Mouse (Mus musculus) MEL (cell line): ENCODE data around the gene Bcl2l1. TPM values are rescaled to one million over a fixed set of nuclear protein-coding genes. Genes with fewer than 3 reads are reported as not detected.
A peak's percentile ranks its signal among the peaks of the same experiment; 100 is the strongest.

ENCODE experiments used
- DNase-seq: peaks from one replicate; pipeline ENCODE4 v3.0.0; 2011; ENCODE audit warnings: low read depth, low spot score
- H3K27ac ChIP-seq: 2 replicates; pipeline ENCODE4 v1.5.1; 2012; ENCODE audit warnings: low read depth, mild to moderate bottlenecking, control low read depth, low read length, moderate library complexity; ENCODE audit not compliant: control insufficient read depth
- H3K27me3 ChIP-seq, 2 experiments: fragments of 150-350 bp in 1 of 2; sonication (generic) in 1 of 2; 2 replicates each; pipeline ENCODE4 v1.6.1; 2012; ENCODE audit warnings: low read length in 2 of 2, mild to moderate bottlenecking in 2 of 2, improper control_type of control experiment in 1 of 2, moderate library complexity in 1 of 2; ENCODE audit not compliant: insufficient read depth in 2 of 2, control insufficient read depth in 1 of 2
- H3K36me3 ChIP-seq, 2 experiments: 2 replicates each; pipeline ENCODE4 v1.6.1; 2012 to 2014; ENCODE audit warnings: low read length in 2 of 2, improper control_type of control experiment in 1 of 2, inconsistent platforms in 1 of 2, mild to moderate bottlenecking in 1 of 2; ENCODE audit not compliant: insufficient read depth in 2 of 2, control insufficient read depth in 1 of 2
- H3K4me1 ChIP-seq, 2 experiments: fragments of 150-350 bp in 1 of 2; sonication (generic) in 1 of 2; 2 replicates each; pipeline ENCODE4 v1.6.1; 2012; ENCODE audit warnings: low read length in 2 of 2, improper control_type of control experiment in 1 of 2, mild to moderate bottlenecking in 1 of 2; ENCODE audit not compliant: insufficient read depth in 2 of 2, control insufficient read depth in 1 of 2
- H3K4me3 ChIP-seq, 2 experiments: fragments of 150-350 bp in 1 of 2; sonication (generic) in 1 of 2; 2 replicates each; pipeline ENCODE4 v1.5.1; 2012; ENCODE audit warnings: low read depth in 2 of 2, low read length in 2 of 2, mild to moderate bottlenecking in 2 of 2, moderate library complexity in 2 of 2, control low read depth in 1 of 2, improper control_type of control experiment in 1 of 2; ENCODE audit not compliant: control insufficient read depth in 1 of 2, insufficient read depth in 1 of 2
- H3K79me2 ChIP-seq: 2 replicates; pipeline ENCODE4 v1.6.1; 2012; ENCODE audit warnings: mild to moderate bottlenecking, low read length, moderate library complexity; ENCODE audit not compliant: control insufficient read depth, poor library complexity, insufficient read depth
- H3K9ac ChIP-seq: 2 replicates; pipeline ENCODE4 v1.6.1; 2012; ENCODE audit warnings: low read depth, mild to moderate bottlenecking, control low read depth, low read length, moderate library complexity; ENCODE audit not compliant: control insufficient read depth, poor library complexity, severe bottlenecking
- H3K9me3 ChIP-seq: fragments of 150-350 bp; sonication (generic); replicated peaks from 2 replicates; pipeline ENCODE4 v1.6.1; 2012; ENCODE audit warnings: mild to moderate bottlenecking, low read length, improper control_type of control experiment, moderate library complexity; ENCODE audit not compliant: insufficient read depth
- BHLHE40 ChIP-seq: IDR thresholded peaks from 2 replicates; pipeline ENCODE4 v1.6.1; 2012; ENCODE audit warnings: low read depth, mild to moderate bottlenecking, inconsistent platforms, low read length, improper control_type of control experiment, borderline replicate concordance
- CHD2 ChIP-seq: IDR thresholded peaks from 2 replicates; pipeline ENCODE4 v1.6.1; 2011; ENCODE audit warnings: low read length, improper control_type of control experiment
- E2F4 ChIP-seq: IDR thresholded peaks from 2 replicates; pipeline ENCODE4 v1.6.1; 2011; ENCODE audit warnings: low read depth, low read length, improper control_type of control experiment, borderline replicate concordance
- ELF1 ChIP-seq: IDR thresholded peaks from 2 replicates; pipeline ENCODE4 v1.6.1; 2014; ENCODE audit warnings: low read depth, mild to moderate bottlenecking, inconsistent platforms, low read length, improper control_type of control experiment, moderate library complexity
- EP300 ChIP-seq, 2 experiments: IDR thresholded peaks; 2 replicates each; pipeline ENCODE4 v1.6.1; 2011; ENCODE audit warnings: improper control_type of control experiment in 2 of 2, low read length in 2 of 2, low read depth in 1 of 2, mild to moderate bottlenecking in 1 of 2
- ETS1 ChIP-seq: IDR thresholded peaks from 2 replicates; pipeline ENCODE4 v1.6.1; 2012; ENCODE audit warnings: low read depth, mild to moderate bottlenecking, inconsistent platforms, low read length, improper control_type of control experiment, moderate library complexity
- GABPA ChIP-seq: IDR thresholded peaks from 2 replicates; pipeline ENCODE4 v1.6.1; 2012; ENCODE audit warnings: low read depth, mild to moderate bottlenecking, inconsistent platforms, low read length, improper control_type of control experiment, moderate library complexity
- GATA1 ChIP-seq: IDR thresholded peaks from 2 replicates; pipeline ENCODE4 v1.6.1; 2011; ENCODE audit warnings: low read depth, low read length, improper control_type of control experiment
- JUND ChIP-seq: IDR thresholded peaks from 2 replicates; pipeline ENCODE4 v1.6.1; 2011; ENCODE audit warnings: low read depth, mild to moderate bottlenecking, improper control_type of control experiment, low read length
- MAFK ChIP-seq: IDR thresholded peaks from 2 replicates; pipeline ENCODE4 v1.6.1; 2011; ENCODE audit warnings: low read depth, mild to moderate bottlenecking, low read length, improper control_type of control experiment, borderline replicate concordance
- MAX ChIP-seq: IDR thresholded peaks from 2 replicates; pipeline ENCODE4 v1.6.1; 2011; ENCODE audit warnings: low read length, improper control_type of control experiment
- MAZ ChIP-seq: IDR thresholded peaks from 2 replicates; pipeline ENCODE4 v1.6.1; 2012; ENCODE audit warnings: low read depth, mild to moderate bottlenecking, inconsistent platforms, low read length, improper control_type of control experiment
- MEF2A ChIP-seq: IDR thresholded peaks from 2 replicates; pipeline ENCODE4 v1.6.1; 2014; ENCODE audit warnings: low read depth, mild to moderate bottlenecking, inconsistent platforms, low read length, improper control_type of control experiment; ENCODE audit not compliant: poor library complexity, insufficient replicate concordance, severe bottlenecking; ENCODE audit errors: extremely low read depth
- MXI1 ChIP-seq: IDR thresholded peaks from 2 replicates; pipeline ENCODE4 v1.6.1; 2011; ENCODE audit warnings: mild to moderate bottlenecking, low read depth, low read length, improper control_type of control experiment
- MYB ChIP-seq: IDR thresholded peaks from 2 replicates; pipeline ENCODE4 v1.6.1; 2011; ENCODE audit warnings: mild to moderate bottlenecking, low read depth, low read length, improper control_type of control experiment
- MYC ChIP-seq: IDR thresholded peaks from 2 replicates; pipeline ENCODE4 v1.6.1; 2011; ENCODE audit warnings: low read depth, mild to moderate bottlenecking, low read length, improper control_type of control experiment, moderate library complexity
- NELFE ChIP-seq: IDR thresholded peaks from 2 replicates; pipeline ENCODE4 v1.6.1; 2011; ENCODE audit warnings: low read depth, low read length, improper control_type of control experiment
- POLR2AphosphoS5 ChIP-seq: IDR thresholded peaks from 2 replicates; pipeline ENCODE4 v1.6.1; 2012; ENCODE audit warnings: low read depth, borderline replicate concordance, mild to moderate bottlenecking, inconsistent platforms, low read length, moderate library complexity, mixed read lengths
- RAD21 ChIP-seq: IDR thresholded peaks from 2 replicates; pipeline ENCODE4 v1.6.1; 2011; ENCODE audit warnings: mild to moderate bottlenecking, low read depth, low read length, improper control_type of control experiment
- TBP ChIP-seq: IDR thresholded peaks from 2 replicates; pipeline ENCODE4 v1.8.0; 2011; ENCODE audit warnings: low read depth, low read length, improper control_type of control experiment
- ZC3H11A ChIP-seq: IDR thresholded peaks from 2 replicates; pipeline ENCODE4 v1.6.1; 2012; ENCODE audit warnings: low read depth, mild to moderate bottlenecking, inconsistent platforms, low read length, improper control_type of control experiment
- ZKSCAN1 ChIP-seq: IDR thresholded peaks from 2 replicates; pipeline ENCODE4 v1.6.1; 2012; ENCODE audit warnings: low read depth, mild to moderate bottlenecking, inconsistent platforms, low read length, improper control_type of control experiment, moderate library complexity
- ZMIZ1 ChIP-seq: IDR thresholded peaks from 2 replicates; pipeline ENCODE4 v1.6.1; 2012; ENCODE audit warnings: low read depth, mild to moderate bottlenecking, inconsistent platforms, low read length, improper control_type of control experiment, moderate library complexity
- ZNF384 ChIP-seq: IDR thresholded peaks from 2 replicates; pipeline ENCODE4 v1.6.1; 2012; ENCODE audit warnings: low read depth, mild to moderate bottlenecking, inconsistent platforms, low read length, improper control_type of control experiment
- polyA plus RNA-seq, 2 experiments: library from polyadenylated mRNA; stranded (reverse) in 1 of 2; unstranded in 1 of 2; fragments of >175 nt in 1 of 2; fragments of >200 nt in 1 of 2; gene quantifications; 2 replicates each; pipeline versions ENCODE4 v1.2.1 to v1.2.4; 2012; ENCODE audit warnings: low replicate concordance in 2 of 2, low read depth in 1 of 2; ENCODE audit not compliant: insufficient read length in 2 of 2, insufficient read depth in 1 of 2, missing spikeins in 1 of 2
- total RNA-seq: library from RNA; depleted of rRNA; stranded (reverse); fragments of 300-350 nt; gene quantifications from 2 replicates; pipeline ENCODE4 v1.2.3, GENCODE M21; 2012

Bcl2l1 gene
- total and polyA plus RNA-seq, 3 experiments: 6.5 to 23.9 TPM; not detected in 1

- TF ChIP-seq BHLHE40: peak; percentile 62; the same call in 1 of the 2 replicates
- no peak for TF ChIP-seq POLR2AphosphoS5
- TF ChIP-seq CHD2: no peak; the same call in 1 of the 2 replicates
- 0 out of 2 replicates have a peak, but pooled peaks have one; percentile 60 for TF ChIP-seq MAZ
- TF ChIP-seq JUND: no peak
- TF ChIP-seq MYC: no peak
- TF ChIP-seq MAX: no peak; the same call in 1 of the 2 replicates
- no peak for TF ChIP-seq RAD21
- no peak for TF ChIP-seq MEF2A
- TF ChIP-seq E2F4: no peak
- TF ChIP-seq ELF1: 0 out of 2 replicates have a peak, but pooled peaks have one; percentile 27
- TF ChIP-seq, all 39 proteins: peak for 13
Measured at GRCm38 (mm10) chr2:152817596-152818291, 13.8 kb downstream of the Bcl2l1 start (continued).

GRCm38 (mm10) chr2:152816657-152817348 lies 14.7 kb downstream of the Bcl2l1 start:
- DNase-seq: no peak
- H3K27me3 ChIP-seq: no peaks in the 10 kb centered on the region
- no peaks in the 10 kb centered on the region for H3K79me2 ChIP-seq
- TF ChIP-seq ZNF384 (no peak), ZKSCAN1 (no peak), EP300 (IDR thresholded peaks at IDR 0.05; ENCODE audit: low read depth in 1 of 2, low read length in 2 of 2) (no peak), JUND (no peak), E2F4 (no peak), GATA1 (no peak), GABPA (no peak), NELFE (no peak), ZC3H11A (no peak), MXI1 (no peak), TBP (no peak), ETS1 (no peak), MYC (no peak), ZMIZ1 (no peak), MAZ (no peak), MAFK (no peak), MYB (no peak), MAX (no peak)
- no peaks in the 10 kb centered on the region for H3K9me3 ChIP-seq
- no peak overlapping the region for H3K9ac ChIP-seq
- H3K36me3 ChIP-seq: peaks cover 0 to 43% of the 10 kb centered on the region in 2 experiments; a peak in 2 of 4 replicates
- peak overlapping the region; percentile 28 for H3K27ac ChIP-seq
- H3K4me1 ChIP-seq: peaks cover 19 to 53% of the 10 kb centered on the region in 2 experiments
- H3K4me3 ChIP-seq: no peak overlapping the region
